Mouse (Mus musculus) splenic B cell, adult 2 months (primary cell): Measurements from ENCODE around the gene Fthl17f.
"Not testable (repeated sequence)": the region's sequence is repeated elsewhere in the genome, so short reads cannot be mapped to it uniquely, and the experiment has no call there.

ENCODE experiments used
- DNase-seq: peaks from one replicate; pipeline ENCODE4 v3.0.0-alpha.2; 2011; ENCODE audit warnings: low read depth, low spot score
- H3K27me3 ChIP-seq: 2 replicates; pipeline ENCODE4 v1.6.1; 2012; ENCODE audit warnings: mild to moderate bottlenecking, low read length, moderate library complexity, mixed read lengths; ENCODE audit not compliant: control insufficient read depth, poor library complexity, insufficient read depth, severe bottlenecking
- H3K36me3 ChIP-seq: 2 replicates; pipeline ENCODE4 v1.6.1; 2012; ENCODE audit warnings: mild to moderate bottlenecking, low read length, moderate library complexity, mixed read lengths; ENCODE audit not compliant: control insufficient read depth, poor library complexity, insufficient read depth, severe bottlenecking

Fthl17f gene

GRCm38 (mm10) chrX:9062715-9063114 lies at the start of gene Fthl17f:
Gene Fthl17f (plus strand): TSS chrX:9063015.
- not testable (repeated sequence) for H3K27me3 ChIP-seq, DNase-seq

GRCm38 (mm10) chrX:9016079-9016478 lies 46.7 kb upstream of the Fthl17f start:
- DNase-seq: no peak
- no peaks in the 10 kb centered on the region for H3K36me3 ChIP-seq
- H3K27me3 ChIP-seq: no peaks in the 10 kb centered on the region

More at GRCm38 (mm10) chrX:9062715-9063114, at the start of gene Fthl17f:
- not testable (repeated sequence) for H3K36me3 ChIP-seq

GRCm38 (mm10) chrX:9019481-9019880 lies 43.3 kb upstream of the Fthl17f start:
- H3K27me3 ChIP-seq: no peaks in the 10 kb centered on the region
- no peaks in the 10 kb centered on the region for H3K36me3 ChIP-seq
- no peak for DNase-seq

GRCm38 (mm10) chrX:9033193-9033592 lies 29.6 kb upstream of the Fthl17f start, which contains the start of gene Fthl17e:
Gene Fthl17e (plus strand): TSS chrX:9033493.
- not testable (repeated sequence) for DNase-seq, H3K36me3 ChIP-seq

GRCm38 (mm10) chrX:9041611-9042010 lies 21.2 kb upstream of the Fthl17f start:
- not testable (repeated sequence) for H3K27me3 ChIP-seq, H3K36me3 ChIP-seq, DNase-seq

More at GRCm38 (mm10) chrX:9033193-9033592, 29.6 kb upstream of the Fthl17f start, which contains the start of gene Fthl17e:
- not testable (repeated sequence) for H3K27me3 ChIP-seq

GRCm38 (mm10) chrX:9060952-9061351 lies 1.9 kb upstream of the Fthl17f start:
- H3K36me3 ChIP-seq, H3K27me3 ChIP-seq: not testable (repeated sequence)
- DNase-seq: peak; percentile 0

- Histone ChIP-seq H3K27me3 (no peaks in the 10 kb centered on the region), H3K36me3 (no peaks in the 10 kb centered on the region)
- DNase-seq: no peak
Measured at GRCm38 (mm10) chrX:9062101-9062500, 714 bp upstream of the Fthl17f start.

- peak; percentile 22 for DNase-seq
- not testable (repeated sequence) for H3K27me3 ChIP-seq, H3K36me3 ChIP-seq
Measured at GRCm38 (mm10) chrX:9077699-9078098, 14.9 kb downstream of the Fthl17f start.

- not testable (repeated sequence) for H3K27me3 ChIP-seq, H3K36me3 ChIP-seq, DNase-seq
Measured at GRCm38 (mm10) chrX:9095066-9095465, 32.3 kb downstream of the Fthl17f start.

GRCm38 (mm10) chrX:9104262-9104661 lies 41.4 kb downstream of the Fthl17f start, which contains the start of gene 4930402K13Rik:
Gene 4930402K13Rik (plus strand): TSS chrX:9104562.
- Histone ChIP-seq H3K36me3 (no peaks in the 10 kb centered on the region), H3K27me3 (no peaks in the 10 kb centered on the region)
- DNase-seq: no peak

GRCm38 (mm10) chrX:9110381-9110780 lies 47.6 kb downstream of the Fthl17f start:
- no peak for DNase-seq
- Histone ChIP-seq H3K36me3 (no peaks in the 10 kb centered on the region), H3K27me3 (no peaks in the 10 kb centered on the region)
